Mouse (Mus musculus) limb, embryonic 13.5 days (tissue): ENCODE measurements around the gene Rnase11. TPM values are rescaled to one million over a fixed set of nuclear protein-coding genes. Genes with fewer than 3 reads are reported as not detected.
A peak's percentile ranks its signal among the peaks of the same experiment; 100 is the strongest.
"Not testable (repeated sequence)": the region's sequence is repeated elsewhere in the genome, so short reads cannot be mapped to it uniquely, and the experiment has no call there.

Experiments used
- ATAC-seq: fragments of 200-750 bp; cut with Nextera tagmentation; 2 replicates; pipeline ENCODE4 v1.8.0; 2017; ENCODE audit warnings: low read depth, moderate number of reproducible peaks, moderate TSS enrichment; ENCODE audit not compliant: low FRiP score
- H3K27ac ChIP-seq: fragments of 300-500 bp; sonication (generic); 2 replicates; pipeline ENCODE4 v1.5.1; 2015; ENCODE audit warnings: inconsistent platforms, mild to moderate bottlenecking, moderate library complexity
- H3K27me3 ChIP-seq: fragments of 300-500 bp; sonication (generic); 2 replicates; pipeline ENCODE4 v1.6.1; 2015; ENCODE audit warnings: mild to moderate bottlenecking, inconsistent platforms
- H3K36me3 ChIP-seq: fragments of 300-500 bp; sonication (generic); 2 replicates; pipeline ENCODE4 v1.6.1; 2015; ENCODE audit warnings: inconsistent platforms, mild to moderate bottlenecking, moderate library complexity
- H3K4me1 ChIP-seq: fragments of 300-500 bp; sonication (generic); 2 replicates; pipeline ENCODE4 v1.6.1; 2015; ENCODE audit warnings: inconsistent platforms
- H3K4me2 ChIP-seq: fragments of 300-500 bp; sonication (generic); replicated peaks from 2 replicates; pipeline ENCODE4 v1.6.1; 2015; ENCODE audit warnings: inconsistent platforms, mild to moderate bottlenecking, moderate library complexity
- H3K4me3 ChIP-seq: fragments of 300-500 bp; sonication (generic); 2 replicates; pipeline ENCODE4 v1.5.1; 2015; ENCODE audit warnings: moderate library complexity, mild to moderate bottlenecking, inconsistent platforms
- H3K9ac ChIP-seq: fragments of 300-500 bp; sonication (generic); 2 replicates; pipeline ENCODE4 v1.6.1; 2015; ENCODE audit warnings: mild to moderate bottlenecking, inconsistent platforms
- H3K9me3 ChIP-seq: fragments of 300-500 bp; sonication (generic); 2 replicates; pipeline ENCODE4 v1.6.1; 2016; ENCODE audit warnings: inconsistent platforms
- WGBS: fragments of 180-500 bp; shearing (Covaris S2); methylation state at CpG from one replicate; pipeline ENCODE4 v1.1.7; 2015; 5-methylcytosine and 5-hydroxymethylcytosine counted together
- polyA plus RNA-seq: library from polyadenylated mRNA; unstranded; fragments of >200 nt; fragmentation: Nextera tagmentation; extraction: Ambion mirVana; gene quantifications from 2 replicates; pipeline ENCODE4 v1.2.1, GENCODE M21; 2015

The Rnase11 gene
- polyA plus RNA-seq, result not detected in 2 replicates

GRCm38 (mm10) chr14:51050063-51050462 lies at the start of gene Rnase11:
Gene Rnase11, minus strand, starts transcription at chr14:51050163.
- H3K9ac ChIP-seq, result no peak within 1 kb of the TSS
- no peak within 1 kb of the TSS for H3K4me2 ChIP-seq
- H3K4me1 ChIP-seq, result peaks cover 11% of the 10 kb centered on the region
- H3K9me3 ChIP-seq, result no peaks in the 10 kb centered on the region
- no peak for ATAC-seq
- no peak within 1 kb of the TSS for H3K4me3 ChIP-seq
- 79% methylated on average over 2 of the region's 2 CpGs for WGBS
- H3K27ac ChIP-seq, result no peak within 1 kb of the TSS
- H3K27me3 ChIP-seq, result no peaks in the 10 kb centered on the region
- no peaks in the 10 kb centered on the region for H3K36me3 ChIP-seq

DNA sequence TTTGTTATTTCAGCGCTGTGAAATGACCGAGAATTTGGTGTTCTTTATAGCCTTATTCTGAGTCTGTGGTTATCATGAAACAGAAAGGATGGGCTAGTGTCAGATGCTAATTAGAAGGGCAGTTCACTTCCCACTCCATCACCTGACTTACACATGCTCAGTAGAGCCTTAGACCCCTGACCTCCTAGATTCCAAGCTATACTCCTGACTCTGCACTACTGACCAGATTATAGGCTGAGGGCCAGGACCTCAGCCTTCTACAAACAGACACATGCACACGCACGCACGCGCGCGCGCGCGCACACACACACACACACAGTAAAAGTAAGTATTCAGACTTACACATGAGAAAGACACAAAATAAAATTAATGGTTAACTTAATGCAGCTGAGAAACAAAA lies 49.0 kb upstream of the Rnase11 start:
- 93% methylated on average over 11 of the region's 11 CpGs for WGBS
- no peaks in the 10 kb centered on the region for H3K27me3 ChIP-seq
- no peaks in the 10 kb centered on the region for H3K9me3 ChIP-seq
- H3K36me3 ChIP-seq, result no peaks in the 10 kb centered on the region
- H3K27ac ChIP-seq, result no peak overlapping the region
- no peak overlapping the region for H3K9ac ChIP-seq
- H3K4me1 ChIP-seq, result no peaks in the 10 kb centered on the region
- no peak overlapping the region for H3K4me2 ChIP-seq
- no peak overlapping the region for H3K4me3 ChIP-seq
- ATAC-seq, result no peak

GRCm38 (mm10) chr14:51098300-51098699 lies 48.3 kb upstream of the Rnase11 start:
- 9% methylated on average over 1 of the region's 1 CpGs for WGBS
- H3K4me2 ChIP-seq, H3K27ac ChIP-seq, H3K9ac ChIP-seq, H3K4me3 ChIP-seq, H3K4me1 ChIP-seq, H3K27me3 ChIP-seq, H3K9me3 ChIP-seq, H3K36me3 ChIP-seq: not testable (repeated sequence)
- peak; percentile 24; the same call in 1 of the 2 replicates for ATAC-seq

DNA sequence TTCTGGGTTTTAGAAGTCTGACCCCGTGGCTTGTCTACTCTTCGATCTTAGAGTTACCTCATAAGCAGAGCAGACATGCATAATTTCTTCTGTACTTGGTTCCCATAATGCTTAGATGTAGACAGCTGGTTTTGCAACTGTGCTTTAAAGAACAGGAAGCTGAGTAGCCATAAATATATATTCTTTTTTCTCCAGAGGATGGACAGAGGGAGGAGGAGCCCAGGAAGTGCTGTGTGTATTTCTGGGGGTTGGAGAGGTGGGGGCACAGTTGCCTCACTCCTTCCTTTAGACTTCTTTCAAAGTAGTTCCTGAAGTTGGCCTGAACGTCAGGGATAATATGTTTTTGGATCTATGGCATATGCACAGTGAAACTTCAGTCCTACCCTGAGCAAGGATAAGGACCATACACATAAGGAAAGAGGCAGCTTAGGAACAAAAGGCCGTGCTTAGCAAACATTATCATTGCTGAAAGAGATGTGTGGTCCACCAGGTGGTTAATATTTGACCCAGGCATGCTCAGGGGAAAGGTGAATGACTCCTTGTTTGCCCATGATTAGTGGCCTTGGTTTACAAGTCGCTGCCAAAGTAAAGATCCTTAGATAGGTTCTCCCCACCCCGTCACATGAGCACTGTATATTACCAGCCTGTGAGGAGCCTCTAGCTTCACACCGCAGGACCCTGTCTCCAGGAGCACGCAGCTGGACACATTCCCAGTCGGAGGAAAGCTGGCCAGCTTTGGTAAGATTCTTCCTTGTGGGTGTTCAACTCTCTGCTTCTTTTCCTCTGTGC lies 46.0 kb upstream of the Rnase11 start:
- no peak for ATAC-seq
- H3K4me3 ChIP-seq, result no peak overlapping the region
- no peak overlapping the region for H3K4me2 ChIP-seq
- 57% methylated on average over 9 of the region's 9 CpGs for WGBS
- no peaks in the 10 kb centered on the region for H3K9me3 ChIP-seq
- H3K27ac ChIP-seq, result no peak overlapping the region
- H3K9ac ChIP-seq, result no peak overlapping the region
- no peaks in the 10 kb centered on the region for H3K27me3 ChIP-seq
- peaks cover 8% of the 10 kb centered on the region; the same call in 1 of the 2 replicates for H3K4me1 ChIP-seq
- H3K36me3 ChIP-seq, result no peaks in the 10 kb centered on the region

GRCm38 (mm10) chr14:51094921-51095320 lies 45.0 kb upstream of the Rnase11 start:
- no peak overlapping the region for H3K4me2 ChIP-seq
- WGBS, result 70% methylated on average over 9 of the region's 9 CpGs
- H3K9ac ChIP-seq, result no peak overlapping the region
- no peaks in the 10 kb centered on the region for H3K9me3 ChIP-seq
- ATAC-seq, result no peak
- H3K4me3 ChIP-seq, result no peak overlapping the region
- H3K4me1 ChIP-seq, result peaks cover 8% of the 10 kb centered on the region; the same call in 1 of the 2 replicates
- H3K27ac ChIP-seq, result no peak overlapping the region
- no peaks in the 10 kb centered on the region for H3K36me3 ChIP-seq
- no peaks in the 10 kb centered on the region for H3K27me3 ChIP-seq

- 78% methylated on average over 5 of the region's 5 CpGs for WGBS
These were observed 44.3 kb upstream of the Rnase11 start for GRCm38 (mm10) chr14:51094096-51094875.

DNA sequence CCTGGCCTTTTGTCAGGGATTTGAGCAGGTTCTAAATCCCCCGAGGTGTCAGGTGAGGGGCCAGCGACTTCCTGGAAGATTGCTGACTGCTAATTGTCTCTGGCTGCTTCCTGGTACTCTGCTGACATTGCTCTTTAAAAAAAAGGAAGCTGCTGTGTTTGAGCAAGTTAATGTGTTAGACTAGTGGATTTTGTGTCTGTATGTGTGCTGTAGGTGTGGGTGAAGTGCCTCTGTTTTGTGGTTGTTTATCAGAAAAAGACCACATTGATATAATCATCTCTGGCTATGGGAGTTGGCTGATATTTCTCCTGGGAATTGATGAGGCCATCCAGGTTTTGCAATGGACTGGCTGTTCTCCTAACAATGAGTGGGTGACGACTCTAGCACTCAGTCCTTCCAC lies 43.5 kb upstream of the Rnase11 start:
- H3K4me1 ChIP-seq, result peaks cover 8% of the 10 kb centered on the region; the same call in 1 of the 2 replicates
- no peak overlapping the region for H3K9ac ChIP-seq
- H3K9me3 ChIP-seq, result no peaks in the 10 kb centered on the region
- no peaks in the 10 kb centered on the region for H3K36me3 ChIP-seq
- H3K27ac ChIP-seq, result no peak overlapping the region
- no peak for ATAC-seq
- H3K4me2 ChIP-seq, result no peak overlapping the region
- WGBS, result 24% methylated on average over 3 of the region's 3 CpGs
- H3K27me3 ChIP-seq, result no peaks in the 10 kb centered on the region
- H3K4me3 ChIP-seq, result no peak overlapping the region

More at GRCm38 (mm10) chr14:51094096-51094875, 44.3 kb upstream of the Rnase11 start:
- Histone ChIP-seq H3K4me2 (no peak overlapping the region), H3K4me1 (peaks cover 8% of the 10 kb centered on the region; the same call in 1 of the 2 replicates), H3K27me3 (no peaks in the 10 kb centered on the region), H3K9me3 (no peaks in the 10 kb centered on the region), H3K4me3 (no peak overlapping the region), H3K9ac (no peak overlapping the region), H3K27ac (no peak overlapping the region), H3K36me3 (no peaks in the 10 kb centered on the region)
- no peak for ATAC-seq

- Histone ChIP-seq H3K4me3 (peak overlapping the region; percentile 70), H3K9me3 (no peaks in the 10 kb centered on the region), H3K4me1 (peaks cover 13% of the 10 kb centered on the region; the same call in 1 of the 2 replicates), H3K27ac (no peak overlapping the region), H3K9ac (no peak overlapping the region), H3K4me2 (peak overlapping the region; percentile 74), H3K36me3 (no peaks in the 10 kb centered on the region), H3K27me3 (no peaks in the 10 kb centered on the region)
- no peak for ATAC-seq
- WGBS, result 57% methylated on average over 8 of the region's 8 CpGs
These were observed 42.2 kb upstream of the Rnase11 start for GRCm38 (mm10) chr14:51092073-51092620.

DNA sequence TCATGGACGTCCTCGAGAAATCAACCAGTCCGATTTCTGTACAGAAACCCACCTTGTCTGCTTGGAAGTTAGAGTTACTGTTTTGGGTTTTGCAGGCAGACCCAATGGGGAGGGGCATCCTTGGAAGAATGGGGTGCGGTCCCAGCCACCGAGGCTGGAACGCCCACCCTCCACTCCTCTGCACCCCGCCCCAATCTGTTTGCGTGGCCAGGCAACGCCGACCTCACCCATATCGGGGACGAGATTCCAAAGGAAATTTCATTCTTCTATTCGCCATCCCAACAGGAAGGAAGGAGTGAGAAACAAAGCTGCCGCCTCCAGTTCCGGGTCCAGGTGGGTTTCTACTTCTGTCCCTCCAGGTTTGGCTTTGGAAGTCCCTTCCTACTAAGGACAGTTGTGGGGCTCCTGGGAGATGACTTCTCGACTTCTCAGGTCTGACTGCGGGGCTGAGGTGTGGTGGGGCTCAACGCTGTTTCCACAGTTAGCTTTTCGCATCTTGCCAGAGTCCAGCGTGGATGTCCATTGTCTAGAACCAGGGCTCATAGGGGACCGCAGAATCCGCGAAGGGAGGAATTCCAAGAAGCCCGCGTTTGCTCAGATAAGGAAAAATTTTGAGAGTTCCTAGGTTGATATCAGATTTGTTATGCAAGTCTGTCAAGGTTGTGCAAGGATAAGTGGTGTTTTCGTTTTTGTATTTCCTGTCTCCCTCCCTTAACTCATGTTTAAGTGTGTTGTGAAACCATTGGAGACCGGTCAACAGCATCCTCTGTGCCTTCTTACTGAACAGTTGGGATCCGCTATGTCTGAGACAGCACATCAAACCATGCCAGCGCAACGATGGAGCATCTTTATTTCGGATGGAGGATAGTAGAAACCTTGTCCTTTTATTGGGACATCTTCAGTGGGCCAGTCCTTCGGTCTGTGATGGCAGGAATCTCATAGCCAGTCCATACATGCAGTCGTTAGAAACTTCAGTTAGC lies 41.2 kb upstream of the Rnase11 start, which contains the start of the genes Rnase4 and Ang:
Rnase4 (plus strand) TSS at position 157 of the 980 bp plus-strand sequence.
Ang (plus strand) TSS at position 230 of the 980 bp plus-strand sequence.
- H3K4me1 ChIP-seq, result peaks cover 13% of the 10 kb centered on the region; the same call in 1 of the 2 replicates
- H3K9ac ChIP-seq, result peak within 1 kb of the TSS; percentile 71
- H3K9me3 ChIP-seq, result no peaks in the 10 kb centered on the region
- no peaks in the 10 kb centered on the region for H3K36me3 ChIP-seq
- ATAC-seq, result peak; percentile 37; the same call in 1 of the 2 replicates
- no peaks in the 10 kb centered on the region for H3K27me3 ChIP-seq
- peak within 1 kb of the TSS; percentile 70 for H3K4me3 ChIP-seq
- H3K27ac ChIP-seq, result peak within 1 kb of the TSS; percentile 92
- WGBS, result 7% methylated on average over 33 of the region's 33 CpGs
- H3K4me2 ChIP-seq, result peak within 1 kb of the TSS; percentile 74

- Histone ChIP-seq H3K9ac (peak overlapping the region; percentile 70), H3K4me1 (peaks cover 13% of the 10 kb centered on the region; the same call in 1 of the 2 replicates), H3K9me3 (no peaks in the 10 kb centered on the region), H3K36me3 (no peaks in the 10 kb centered on the region), H3K4me3 (peak overlapping the region; percentile 70), H3K27ac (peak overlapping the region; percentile 92), H3K4me2 (peak overlapping the region; percentile 74), H3K27me3 (no peaks in the 10 kb centered on the region)
- under 1% methylated on average over 27 of the region's 27 CpGs for WGBS
- peak; percentile 55; the same call in 1 of the 2 replicates for ATAC-seq
These were observed 40.3 kb upstream of the Rnase11 start for GRCm38 (mm10) chr14:51090077-51090781.
